Mouse (Mus musculus) cerebellum, adult (tissue): Measurements from ENCODE around the gene Trank1.

Source experiments
- ATAC-seq: cut with Nextera tagmentation; 2 replicates; pipeline ENCODE4 v1.9.2; 2017; ENCODE audit warnings: mild to moderate bottlenecking, moderate library complexity, mixed read lengths; ENCODE audit not compliant: insufficient number of reproducible peaks, low FRiP score, low TSS enrichment

Gene Trank1

GRCm38 (mm10) chr9:111372079-111372478 lies 60.5 kb downstream of the Trank1 start:
- no peak for ATAC-seq

GRCm38 (mm10) chr9:111377868-111378267 lies 66.3 kb downstream of the Trank1 start:
- no peak for ATAC-seq

GRCm38 (mm10) chr9:111381056-111382025 lies 69.8 kb downstream of the Trank1 start:
- no peak for ATAC-seq

GRCm38 (mm10) chr9:111382469-111382868 lies 70.9 kb downstream of the Trank1 start:
- ATAC-seq: no peak

- no peak for ATAC-seq
These were observed 71.5 kb downstream of the Trank1 start for GRCm38 (mm10) chr9:111383046-111383445.

GRCm38 (mm10) chr9:111383756-111384155 lies 72.2 kb downstream of the Trank1 start:
- no peak for ATAC-seq

GRCm38 (mm10) chr9:111385526-111386491 lies 74.3 kb downstream of the Trank1 start:
- ATAC-seq: no peak

GRCm38 (mm10) chr9:111386569-111386968 lies 75.0 kb downstream of the Trank1 start:
- no peak for ATAC-seq

- no peak for ATAC-seq
These were observed 76.0 kb downstream of the Trank1 start for GRCm38 (mm10) chr9:111387576-111387975.

GRCm38 (mm10) chr9:111390016-111390415 lies 78.5 kb downstream of the Trank1 start:
- no peak for ATAC-seq

GRCm38 (mm10) chr9:111391036-111391435 lies 79.5 kb downstream of the Trank1 start:
- ATAC-seq: no peak

GRCm38 (mm10) chr9:111391926-111392442 lies 80.4 kb downstream of the Trank1 start:
- ATAC-seq: no peak

- ATAC-seq: no peak
These were observed 83.7 kb downstream of the Trank1 start for GRCm38 (mm10) chr9:111395265-111395664.

- ATAC-seq: no peak
These were observed 86.5 kb downstream of the Trank1 start for GRCm38 (mm10) chr9:111398059-111398458.

- ATAC-seq: no peak
These were observed 88.5 kb downstream of the Trank1 start for GRCm38 (mm10) chr9:111400089-111400488.

- no peak for ATAC-seq
These were observed 91.6 kb downstream of the Trank1 start for GRCm38 (mm10) chr9:111403159-111403558.

GRCm38 (mm10) chr9:111404346-111405079 lies 93.0 kb downstream of the Trank1 start:
- no peak for ATAC-seq

GRCm38 (mm10) chr9:111405080-111405428 lies 93.5 kb downstream of the Trank1 start:
- ATAC-seq: no peak

- no peak for ATAC-seq
These were observed 96.5 kb downstream of the Trank1 start for GRCm38 (mm10) chr9:111408012-111408411.

- ATAC-seq: no peak
These were observed 96.9 kb downstream of the Trank1 start for GRCm38 (mm10) chr9:111408427-111408826.
